Mouse (Mus musculus) 416B (cell line): ENCODE measurements at regions not wholly inside any gene's neighbourhood (a gene's known extent, or its start where the extent isn't known, plus 50 kb on each side); places are given as distances from the start of the nearest gene placed in this dataset.

Source experiments
- DNase-seq: peaks from one replicate; pipeline ENCODE4 v3.0.0; 2011; ENCODE audit warnings: low read depth

- DNase-seq: no peak
These were observed 812.5 kb downstream of the Phf3 start for GRCm38 (mm10) chr1:30061242-30061641.

GRCm38 (mm10) chr1:30060806-30061205, 812.9 kb downstream of the Phf3 start:
- peak; percentile 53 for DNase-seq

DNA sequence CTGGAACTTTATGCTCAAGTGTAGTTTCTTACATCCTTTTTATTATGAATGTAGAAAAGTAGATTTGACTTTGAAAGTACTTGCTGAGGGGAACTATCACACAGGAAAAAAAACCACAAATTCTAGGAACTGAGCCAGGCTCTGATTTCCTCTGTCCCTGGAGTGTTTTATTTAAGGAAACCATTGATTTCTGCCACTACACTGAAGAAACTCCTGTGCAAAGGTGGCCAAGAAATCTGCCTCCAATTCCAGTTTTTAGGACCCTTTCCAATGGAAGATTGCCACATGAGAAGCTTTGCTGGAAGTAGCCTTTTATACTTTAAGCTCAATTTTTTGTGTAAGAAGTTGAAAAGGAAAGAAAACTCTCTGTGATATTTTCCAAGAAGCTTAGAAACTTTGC, 856.1 kb downstream of the Phf3 start:
- DNase-seq: no peak

- no peak for DNase-seq
These were observed 864.9 kb downstream of the Phf3 start for GRCm38 (mm10) chr1:30008757-30009340.
